Mouse (Mus musculus) lung, embryonic 16.5 days (tissue): ENCODE measurements around the gene Cotl1. TPM values are rescaled to one million over a fixed set of nuclear protein-coding genes. Genes with fewer than 3 reads are reported as not detected.

Experiments used
- ATAC-seq: fragments of 200-750 bp; cut with Nextera tagmentation; 2 replicates; pipeline ENCODE4 v1.8.0; 2017; ENCODE audit warnings: low read depth, mild to moderate bottlenecking, moderate library complexity
- H3K27ac ChIP-seq: fragments of 300-500 bp; sonication (generic); 2 replicates; pipeline ENCODE4 v1.5.1; 2014; ENCODE audit warnings: mild to moderate bottlenecking, control low read depth, low read length
- H3K27me3 ChIP-seq: fragments of 300-500 bp; sonication (generic); 2 replicates; pipeline ENCODE4 v1.6.1; 2014; ENCODE audit warnings: low read depth, low read length, mixed read lengths; ENCODE audit not compliant: control insufficient read depth, insufficient read depth
- H3K36me3 ChIP-seq: fragments of 300-500 bp; sonication (generic); 2 replicates; pipeline ENCODE4 v1.6.1; 2014; ENCODE audit warnings: low read length; ENCODE audit not compliant: control insufficient read depth, insufficient read depth
- H3K4me1 ChIP-seq: fragments of 300-500 bp; sonication (generic); replicated peaks from 2 replicates; pipeline ENCODE4 v1.6.1; 2014; ENCODE audit warnings: low read length, mixed read lengths; ENCODE audit not compliant: control insufficient read depth, insufficient read depth
- H3K4me2 ChIP-seq: fragments of 300-500 bp; sonication (generic); 2 replicates; pipeline ENCODE4 v1.6.1; 2014; ENCODE audit warnings: low read depth, low read length, control low read depth
- H3K4me3 ChIP-seq: fragments of 300-500 bp; sonication (generic); 2 replicates; pipeline ENCODE4 v1.5.1; 2014; ENCODE audit warnings: mild to moderate bottlenecking, low read length, control low read depth
- H3K9ac ChIP-seq: fragments of 300-500 bp; sonication (generic); 2 replicates; pipeline ENCODE4 v1.6.1; 2014; ENCODE audit warnings: low read length, control low read depth
- H3K9me3 ChIP-seq: fragments of 300-500 bp; sonication (generic); 2 replicates; pipeline ENCODE4 v1.6.1; 2016; ENCODE audit warnings: low read length; ENCODE audit not compliant: control insufficient read depth
- WGBS: fragments of 180-500 bp; shearing (Covaris S2); extraction: QIAGEN DNeasy Blood & Tissue Kit; methylation state at CpG from one replicate; pipeline ENCODE4 v1.1.7; 2014; 5-methylcytosine and 5-hydroxymethylcytosine counted together
- polyA plus RNA-seq: library from polyadenylated mRNA; unstranded; fragments of >200 nt; fragmentation: Nextera tagmentation; extraction: Ambion mirVana; gene quantifications from 2 replicates; pipeline ENCODE4 v1.2.1, GENCODE M21; 2015

Gene Cotl1
- polyA plus RNA-seq, 1 experiment from 2014 or later: 78.4 TPM

DNA sequence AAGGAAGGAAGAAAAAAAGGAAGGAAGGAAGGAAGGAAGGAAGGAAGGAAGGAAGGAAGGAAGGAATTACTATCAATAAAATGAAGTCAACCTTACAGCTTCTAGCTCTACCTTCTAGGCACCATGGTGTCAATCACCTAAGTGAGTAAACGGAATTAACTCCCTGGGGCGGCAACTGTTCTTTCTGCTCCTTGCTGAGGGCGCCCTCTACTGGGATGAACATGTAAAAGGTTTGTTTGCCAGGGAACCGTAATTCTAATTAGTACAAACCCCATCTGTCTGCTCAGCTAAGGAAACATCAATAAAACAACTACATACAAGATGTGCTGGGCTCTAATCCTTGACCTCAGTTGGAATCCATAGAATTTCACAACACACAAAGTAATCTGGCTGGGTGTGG lies 3.1 kb upstream of the Cotl1 start:
- no peaks in the 10 kb centered on the region for H3K9me3 ChIP-seq
- no peak overlapping the region for H3K4me2 ChIP-seq
- H3K4me3 ChIP-seq: no peak overlapping the region
- H3K4me1 ChIP-seq: peaks cover 13% of the 10 kb centered on the region
- no peaks in the 10 kb centered on the region for H3K27me3 ChIP-seq
- H3K36me3 ChIP-seq: no peaks in the 10 kb centered on the region
- ATAC-seq: no peak
- H3K27ac ChIP-seq: no peak overlapping the region
- no peak overlapping the region for H3K9ac ChIP-seq
- WGBS: 2% methylated on average over 4 of the region's 4 CpGs

DNA sequence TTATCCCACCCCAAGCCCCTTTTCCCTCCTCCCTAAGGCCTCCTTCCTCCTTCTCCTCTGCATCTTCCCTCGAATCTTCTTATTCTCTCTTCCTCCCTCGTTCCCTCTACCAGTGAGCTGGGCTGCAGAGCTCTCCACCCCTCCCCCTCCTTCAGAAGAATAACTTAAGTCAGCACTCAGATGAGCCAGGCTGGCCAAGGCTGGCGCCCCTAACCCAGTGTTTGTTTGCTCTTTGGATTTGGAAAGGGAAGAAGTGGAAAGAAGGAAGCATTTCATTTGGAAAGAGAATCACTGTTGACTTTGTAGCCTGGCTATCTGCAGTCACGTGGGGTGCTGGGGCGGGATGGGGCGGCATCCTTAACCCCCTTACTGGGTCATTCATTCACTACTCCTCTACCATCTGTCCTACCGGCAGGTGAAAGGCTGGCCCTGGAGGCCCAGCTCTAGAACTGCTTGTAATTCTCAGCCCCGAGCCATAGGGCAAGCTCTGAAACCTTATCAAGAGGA lies 614 bp upstream of the Cotl1 start:
- peak overlapping the region; percentile 75 for H3K4me2 ChIP-seq
- 12% methylated on average over 8 of the region's 8 CpGs for WGBS
- peaks cover 20% of the 10 kb centered on the region for H3K4me1 ChIP-seq
- no peaks in the 10 kb centered on the region for H3K36me3 ChIP-seq
- H3K9me3 ChIP-seq: no peaks in the 10 kb centered on the region
- no peaks in the 10 kb centered on the region for H3K27me3 ChIP-seq
- H3K27ac ChIP-seq: peak overlapping the region; percentile 30
- peak overlapping the region; percentile 25; the same call in 1 of the 2 replicates for H3K9ac ChIP-seq
- H3K4me3 ChIP-seq: peak overlapping the region; percentile 72
- ATAC-seq: peak; percentile 11

DNA sequence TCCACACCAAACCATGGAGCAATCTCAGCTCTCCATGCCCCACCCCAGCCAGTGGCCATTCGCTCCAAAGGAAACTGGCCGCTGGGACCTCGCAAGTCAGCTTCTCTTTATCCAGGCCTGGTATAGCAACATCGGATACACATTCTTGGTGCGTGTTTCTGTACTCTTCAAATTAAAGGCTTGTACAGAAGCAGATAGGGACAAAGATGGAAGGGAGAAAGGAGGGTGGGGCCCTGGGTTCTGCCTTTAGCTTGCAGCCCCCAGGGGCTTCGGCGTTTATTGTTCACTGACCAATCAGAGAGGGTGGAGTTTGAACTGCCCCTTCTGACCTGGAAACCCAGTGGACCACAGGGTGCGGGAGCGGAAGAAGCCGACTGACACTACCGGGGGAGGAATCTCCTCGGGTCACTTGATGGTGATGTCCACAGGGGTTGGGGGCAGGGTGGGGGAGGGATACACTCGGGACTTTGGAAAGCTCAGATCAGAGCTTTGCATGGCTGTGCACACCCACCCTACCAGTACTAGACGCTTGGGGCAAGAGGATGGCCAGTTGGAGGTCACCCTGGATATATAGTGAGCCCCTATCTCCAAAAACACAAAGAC lies 824 bp downstream of the Cotl1 start:
- peaks cover 20% of the 10 kb centered on the region for H3K4me1 ChIP-seq
- peak overlapping the region; percentile 72 for H3K4me3 ChIP-seq
- H3K9me3 ChIP-seq: no peaks in the 10 kb centered on the region
- peak overlapping the region; percentile 83 for H3K9ac ChIP-seq
- no peak overlapping the region for H3K27ac ChIP-seq
- no peaks in the 10 kb centered on the region for H3K36me3 ChIP-seq
- no peaks in the 10 kb centered on the region for H3K27me3 ChIP-seq
- peak; percentile 12; the same call in 1 of the 2 replicates for ATAC-seq
- 17% methylated on average over 14 of the region's 14 CpGs for WGBS
- peak overlapping the region; percentile 75 for H3K4me2 ChIP-seq

DNA sequence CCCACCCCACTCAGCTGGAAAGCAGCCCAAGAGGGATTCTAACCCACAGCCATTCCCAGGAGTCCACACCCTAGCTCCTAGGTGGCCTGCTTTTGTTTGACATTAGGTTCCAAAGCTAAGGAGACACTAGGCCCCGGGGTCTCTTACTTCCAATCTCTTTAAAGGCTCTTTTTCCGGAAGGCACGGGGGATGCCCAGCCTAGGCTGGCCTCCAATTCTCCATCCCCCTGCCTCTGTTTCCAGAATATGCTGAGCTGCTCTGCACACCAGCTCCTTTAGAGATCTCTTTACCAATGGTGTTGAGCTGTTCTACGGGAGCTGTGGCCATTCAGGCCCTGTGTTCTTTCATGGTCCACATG lies 1.4 kb downstream of the Cotl1 start:
- Histone ChIP-seq H3K9ac (no peak overlapping the region), H3K9me3 (no peaks in the 10 kb centered on the region), H3K4me3 (peak overlapping the region; percentile 72), H3K27me3 (no peaks in the 10 kb centered on the region), H3K36me3 (no peaks in the 10 kb centered on the region), H3K4me2 (peak overlapping the region; percentile 75), H3K4me1 (peaks cover 20% of the 10 kb centered on the region), H3K27ac (no peak overlapping the region)
- WGBS: 74% methylated on average over 4 of the region's 4 CpGs
- no peak for ATAC-seq

DNA sequence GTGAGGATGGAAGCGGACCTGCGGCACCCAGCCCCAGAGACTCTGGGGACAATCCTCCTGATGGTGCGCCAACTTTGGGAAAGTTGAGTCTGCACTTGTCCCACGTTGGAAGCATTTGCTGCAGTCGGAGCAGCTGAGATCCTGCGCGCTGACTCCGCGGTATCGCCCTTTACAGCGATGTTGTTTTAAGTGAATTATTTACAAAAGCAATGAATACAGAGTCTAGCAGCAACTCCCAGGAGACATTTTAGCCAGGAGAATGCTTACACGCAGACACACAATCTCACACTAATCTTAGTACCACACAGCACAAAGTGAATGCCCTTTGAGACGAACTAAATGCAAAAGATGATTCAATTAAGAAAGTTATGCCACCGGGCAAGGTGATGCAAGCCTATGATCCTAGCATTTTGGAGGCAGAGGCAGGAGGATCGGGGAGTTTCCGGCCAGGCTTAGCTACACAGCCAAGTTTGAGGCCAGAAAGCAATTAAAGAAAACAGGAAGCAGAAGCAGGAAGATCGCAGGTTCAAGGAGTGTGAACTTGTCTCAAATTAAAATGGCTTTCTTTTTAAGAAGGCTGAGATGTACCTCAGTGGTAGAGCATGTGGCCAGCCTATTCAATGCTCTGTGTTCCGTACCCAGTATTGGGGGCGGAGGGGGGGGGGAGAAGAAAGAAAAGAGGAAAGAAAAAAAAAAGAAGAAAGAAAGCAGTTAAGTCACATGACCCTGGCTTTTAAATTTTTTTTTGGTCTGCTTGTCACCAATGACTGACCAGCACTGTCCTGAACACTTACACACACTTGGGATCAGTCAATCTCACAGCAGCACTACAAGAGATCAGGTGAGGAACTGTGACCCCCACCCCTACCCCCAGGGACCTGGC lies 2.0 kb downstream of the Cotl1 start:
- Histone ChIP-seq H3K36me3 (no peaks in the 10 kb centered on the region), H3K4me2 (peak overlapping the region; percentile 75), H3K9me3 (no peaks in the 10 kb centered on the region), H3K27ac (peak overlapping the region; percentile 69), H3K9ac (peak overlapping the region; percentile 24; the same call in 1 of the 2 replicates), H3K4me1 (peaks cover 22% of the 10 kb centered on the region), H3K4me3 (peak overlapping the region; percentile 20), H3K27me3 (no peaks in the 10 kb centered on the region)
- no peak for ATAC-seq
- WGBS: 61% methylated on average over 19 of the region's 19 CpGs

DNA sequence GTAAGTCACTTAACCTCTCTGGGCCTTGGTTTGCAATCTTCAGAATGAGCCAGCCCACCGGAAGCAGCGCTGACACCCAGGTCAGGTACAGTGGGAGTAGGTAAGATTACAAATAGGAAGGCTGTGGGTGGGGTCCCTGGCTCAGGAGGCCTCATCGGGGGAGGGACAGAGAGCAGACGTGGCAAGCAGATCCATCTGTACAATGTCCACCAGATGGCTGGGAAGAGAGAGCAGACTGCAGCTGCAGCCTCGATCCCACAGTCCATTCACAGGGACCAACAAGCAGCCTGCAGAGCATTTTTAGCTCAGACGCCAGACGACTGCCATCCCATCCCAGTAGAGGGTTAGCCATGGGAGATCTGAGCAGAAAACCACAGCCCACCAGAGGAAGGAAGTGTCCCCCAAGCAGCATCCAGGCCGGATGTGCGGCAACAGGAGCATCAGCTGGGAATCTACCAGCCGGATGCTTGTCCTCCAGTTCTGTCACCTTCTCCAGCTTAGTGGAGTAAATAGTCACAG lies 2.7 kb downstream of the Cotl1 start:
- WGBS: 37% methylated on average over 10 of the region's 10 CpGs
- peaks cover 29% of the 10 kb centered on the region for H3K4me1 ChIP-seq

DNA sequence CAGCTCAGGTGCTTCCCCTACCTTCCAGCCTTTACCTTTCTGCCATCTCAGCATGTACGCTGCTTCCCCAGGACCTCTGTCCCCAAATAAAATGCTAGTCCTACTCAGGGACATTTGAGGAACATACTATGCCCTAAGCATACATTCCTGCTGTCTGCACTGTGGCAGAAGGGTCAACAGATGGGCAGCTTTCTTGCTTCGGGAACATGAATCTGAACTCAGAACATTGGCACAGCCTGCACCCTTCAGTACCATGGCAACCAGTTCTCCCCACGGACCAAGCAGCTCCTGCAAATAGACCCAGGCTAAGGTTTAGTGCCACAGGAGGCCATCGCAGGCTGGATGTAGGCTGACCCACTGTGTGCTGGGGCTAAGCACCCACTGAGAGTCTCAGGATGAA lies 3.5 kb downstream of the Cotl1 start:
- peaks cover 37% of the 10 kb centered on the region for H3K4me1 ChIP-seq
- WGBS: 80% methylated on average over 4 of the region's 4 CpGs
- ATAC-seq: no peak
- no peak overlapping the region for H3K4me2 ChIP-seq
- H3K9me3 ChIP-seq: no peaks in the 10 kb centered on the region
- no peaks in the 10 kb centered on the region for H3K36me3 ChIP-seq
- H3K27ac ChIP-seq: no peak overlapping the region
- no peak overlapping the region for H3K4me3 ChIP-seq
- H3K27me3 ChIP-seq: no peaks in the 10 kb centered on the region
- no peak overlapping the region for H3K9ac ChIP-seq

More for the DNA sequence above, 2.7 kb downstream of the Cotl1 start:
- peak overlapping the region; percentile 75; the same call in 1 of the 2 replicates for H3K4me2 ChIP-seq
- H3K27me3 ChIP-seq: no peaks in the 10 kb centered on the region
- ATAC-seq: no peak
- H3K36me3 ChIP-seq: no peaks in the 10 kb centered on the region
- H3K4me3 ChIP-seq: peak overlapping the region; percentile 20
- no peaks in the 10 kb centered on the region for H3K9me3 ChIP-seq
- peak overlapping the region; percentile 69 for H3K27ac ChIP-seq
- H3K9ac ChIP-seq: peak overlapping the region; percentile 24; the same call in 1 of the 2 replicates

DNA sequence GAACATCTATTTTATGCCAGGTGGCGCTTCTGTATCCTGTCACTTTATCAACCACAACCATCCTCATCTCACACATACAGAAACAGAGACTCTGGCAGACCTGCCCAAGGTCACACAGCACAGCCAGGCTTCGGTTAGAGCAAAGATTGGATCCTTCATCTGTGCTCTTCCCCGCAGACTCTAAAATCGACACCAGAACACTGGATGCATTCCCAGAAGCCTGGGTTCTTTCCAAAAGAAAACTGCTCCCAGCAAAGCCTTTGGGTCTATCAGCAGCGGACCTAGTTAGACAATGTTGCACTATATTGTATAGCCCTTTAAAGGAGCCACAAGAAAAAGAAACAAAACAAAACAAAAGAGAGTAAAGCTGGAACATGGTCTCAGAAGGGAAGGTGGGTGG lies 5.1 kb downstream of the Cotl1 start:
- WGBS: 73% methylated on average over 5 of the region's 5 CpGs
- H3K27me3 ChIP-seq: no peaks in the 10 kb centered on the region
- no peak for ATAC-seq
- H3K9me3 ChIP-seq: no peaks in the 10 kb centered on the region
- no peak overlapping the region for H3K4me2 ChIP-seq
- no peaks in the 10 kb centered on the region for H3K36me3 ChIP-seq
- no peak overlapping the region for H3K4me3 ChIP-seq
- H3K27ac ChIP-seq: no peak overlapping the region
- no peak overlapping the region for H3K9ac ChIP-seq
- peaks cover 47% of the 10 kb centered on the region for H3K4me1 ChIP-seq

DNA sequence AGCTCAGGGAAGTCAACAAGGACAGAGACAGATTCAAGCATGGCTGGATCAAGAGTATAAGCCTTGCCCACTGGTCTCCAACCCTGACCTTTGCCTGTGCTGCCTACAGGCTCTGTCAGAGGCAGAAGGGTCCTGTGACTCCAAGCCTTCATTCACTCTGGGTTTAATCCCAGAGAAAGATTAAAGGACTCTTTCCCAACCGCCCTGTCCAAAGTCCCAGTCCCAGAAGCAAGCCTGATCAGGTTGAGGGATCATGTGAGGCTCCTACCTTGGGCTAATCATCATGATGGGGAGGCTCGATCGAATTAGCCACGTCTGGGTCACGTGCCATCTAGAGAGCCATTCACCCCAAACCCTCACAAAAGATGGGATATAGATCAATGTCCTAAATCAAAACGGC lies 5.7 kb downstream of the Cotl1 start:
- Histone ChIP-seq H3K9me3 (no peaks in the 10 kb centered on the region), H3K4me2 (no peak overlapping the region), H3K36me3 (no peaks in the 10 kb centered on the region), H3K4me1 (peaks cover 49% of the 10 kb centered on the region), H3K27me3 (no peaks in the 10 kb centered on the region), H3K4me3 (no peak overlapping the region), H3K9ac (no peak overlapping the region), H3K27ac (no peak overlapping the region)
- no peak for ATAC-seq
- whole genome bisulfite sequencing: 90% methylated on average over 6 of the region's 6 CpGs
